Mouse (Mus musculus): ENCODE data around the gene Ddhd1. TPM values are rescaled to one million over a fixed set of nuclear protein-coding genes. Genes with fewer than 3 reads are reported as not detected.

The Ddhd1 gene
- polyA plus RNA-seq, 1 experiment from 2014 or later, result 9.3 TPM

Small RNAs within 50 kb of the gene (microRNA-seq; reads per million reads assigned to microRNA genes)
- gene Mir5131, result 2.0 reads per million, percentile 4 among the genes with 10 or more reads in this experiment

Other genes starting within 250 kb of the Ddhd1 start
- gene Fermt2, start 128.0 kb downstream of the Ddhd1 start, polyA plus RNA-seq (2015; fragmentation: Nextera tagmentation; extraction: Ambion mirVana), result 228 and 229 TPM in 2 replicates

Measured in heart, embryonic 16.5 days (tissue).